Mouse (Mus musculus): Measurements from ENCODE around the gene Rab11fip5. TPM values are rescaled to one million over a fixed set of nuclear protein-coding genes. Genes with fewer than 3 reads are reported as not detected.

The Rab11fip5 gene
- polyA plus RNA-seq, 1 experiment from 2014 or later = 15.0 TPM

- DNase-seq = no peak
These were observed 43.2 kb downstream of the Rab11fip5 start for GRCm38 (mm10) chr6:85331221-85331735.

DNA sequence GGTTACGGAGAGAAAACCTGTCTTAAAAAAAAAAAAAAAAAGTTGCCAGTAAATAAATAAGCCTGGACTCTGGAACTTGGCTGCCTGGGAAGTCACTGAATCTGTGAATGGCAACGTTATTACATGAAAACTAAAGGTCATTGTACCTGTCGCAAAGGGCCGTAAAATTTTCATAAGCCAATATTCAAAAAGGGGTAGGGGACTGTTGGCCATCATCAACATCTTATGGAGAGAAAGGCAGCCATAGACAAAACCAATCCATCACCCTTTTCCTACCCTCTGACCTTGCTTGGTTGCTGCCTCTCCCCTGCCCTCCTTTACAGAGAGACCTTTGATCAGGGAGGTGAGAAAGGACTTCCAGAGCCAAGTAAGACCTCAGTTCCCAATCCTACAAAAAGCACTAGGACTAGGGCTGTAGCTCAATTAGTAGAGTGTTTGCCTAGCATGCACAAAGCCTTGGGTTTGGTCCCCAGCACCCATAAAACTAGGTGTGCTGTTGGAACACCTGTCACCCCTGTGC, 44.7 kb downstream of the Rab11fip5 start:
- Histone ChIP-seq H3K27me3 (ENCODE audit: control insufficient read depth, insufficient read depth, low read length) (no peaks in the 10 kb centered on the region), H3K36me3 (ENCODE audit: control insufficient read depth, insufficient read depth, low read length) (no peaks in the 10 kb centered on the region), H3K4me2 (ENCODE audit: low read length) (no peak overlapping the region), H3K9ac (replicated peaks; ENCODE audit: low read length) (no peak overlapping the region), H3K27ac (replicated peaks; ENCODE audit: low read depth, low read length) (no peak overlapping the region), H3K4me3 (replicated peaks; ENCODE audit: low read depth, low read length) (no peak overlapping the region), H3K4me1 (ENCODE audit: control insufficient read depth, insufficient read depth, low read length) (peaks cover 7% of the 10 kb centered on the region; the same call in 1 of the 2 replicates), H3K9me3 (ENCODE audit: control insufficient read depth, low read length) (no peaks in the 10 kb centered on the region)
- DNase-seq = no peak
- no peak for ATAC-seq (ENCODE audit: low FRiP score, low TSS enrichment)
- 87% methylated on average over 4 of the region's 4 CpGs for WGBS

More at GRCm38 (mm10) chr6:85331221-85331735, 43.2 kb downstream of the Rab11fip5 start:
- H3K9me3 ChIP-seq (ENCODE audit: control insufficient read depth, low read length) = no peaks in the 10 kb centered on the region
- H3K36me3 ChIP-seq (ENCODE audit: control insufficient read depth, insufficient read depth, low read length) = no peaks in the 10 kb centered on the region
- no peak overlapping the region for H3K4me3 ChIP-seq (replicated peaks; ENCODE audit: low read depth, low read length)
- H3K27me3 ChIP-seq (ENCODE audit: control insufficient read depth, insufficient read depth, low read length) = no peaks in the 10 kb centered on the region; the same call in 1 of the 2 replicates
- H3K4me2 ChIP-seq (ENCODE audit: low read length) = peak overlapping the region; percentile 99; the same call in 1 of the 2 replicates
- ATAC-seq (ENCODE audit: low FRiP score, low TSS enrichment) = no peak
- no peak overlapping the region for H3K9ac ChIP-seq (replicated peaks; ENCODE audit: low read length)
- H3K4me1 ChIP-seq (ENCODE audit: control insufficient read depth, insufficient read depth, low read length) = peaks cover 7% of the 10 kb centered on the region; the same call in 1 of the 2 replicates
- no peak overlapping the region for H3K27ac ChIP-seq (replicated peaks; ENCODE audit: low read depth, low read length)
- 53% methylated on average over 6 of the region's 6 CpGs for WGBS

DNA sequence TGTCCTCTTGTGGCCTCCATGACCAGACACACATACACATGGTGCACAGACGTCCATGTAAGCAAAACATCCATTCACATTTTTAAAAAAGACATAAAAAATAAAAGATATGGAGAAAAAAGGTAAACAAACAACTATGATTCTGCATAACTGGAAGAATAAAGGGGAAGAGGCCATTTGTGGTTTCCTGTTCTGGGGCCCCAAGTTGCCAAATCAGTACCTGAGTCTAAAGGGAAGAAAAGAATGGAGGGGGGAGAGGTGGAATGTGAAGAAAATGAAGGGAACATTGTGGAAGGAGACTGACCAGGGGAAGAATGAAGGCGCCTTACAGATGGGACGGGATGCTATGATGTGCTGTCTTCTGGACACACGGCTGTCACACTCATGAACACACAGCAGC, 47.9 kb downstream of the Rab11fip5 start:
- H3K9ac ChIP-seq (replicated peaks; ENCODE audit: low read length) = no peak overlapping the region
- H3K4me1 ChIP-seq (ENCODE audit: control insufficient read depth, insufficient read depth, low read length) = no peaks in the 10 kb centered on the region
- no peaks in the 10 kb centered on the region for H3K9me3 ChIP-seq (ENCODE audit: control insufficient read depth, low read length)
- no peak overlapping the region for H3K4me2 ChIP-seq (ENCODE audit: low read length)
- no peak for ATAC-seq (ENCODE audit: low FRiP score, low TSS enrichment)
- 86% methylated on average over 4 of the region's 4 CpGs for WGBS
- H3K4me3 ChIP-seq (replicated peaks; ENCODE audit: low read depth, low read length) = no peak overlapping the region
- DNase-seq = no peak
- no peaks in the 10 kb centered on the region for H3K36me3 ChIP-seq (ENCODE audit: control insufficient read depth, insufficient read depth, low read length)
- no peaks in the 10 kb centered on the region for H3K27me3 ChIP-seq (ENCODE audit: control insufficient read depth, insufficient read depth, low read length)
- H3K27ac ChIP-seq (replicated peaks; ENCODE audit: low read depth, low read length) = no peak overlapping the region

DNA sequence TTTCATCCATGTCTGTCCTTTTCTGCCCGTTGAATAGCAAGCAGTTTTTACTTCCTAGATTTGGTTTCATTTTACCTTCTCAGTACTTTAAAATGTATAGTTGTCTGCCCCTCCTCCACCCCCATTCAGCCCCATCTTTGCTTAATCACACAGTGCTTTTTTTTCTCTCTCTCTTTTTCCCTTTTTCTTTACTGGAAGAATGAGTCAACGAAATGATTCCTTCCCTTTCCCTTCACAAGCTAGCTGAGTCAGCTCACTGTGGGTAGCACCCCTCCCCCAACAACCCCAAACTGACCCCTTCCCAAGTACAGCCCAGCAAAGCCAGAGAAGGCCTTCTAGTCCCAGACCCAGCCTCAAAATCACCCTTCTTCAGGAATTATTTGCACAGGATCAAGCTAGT, 49.3 kb downstream of the Rab11fip5 start:
- WGBS = 62% methylated on average over 2 of the region's 2 CpGs
- ATAC-seq (ENCODE audit: low FRiP score, low TSS enrichment) = no peak

DNA sequence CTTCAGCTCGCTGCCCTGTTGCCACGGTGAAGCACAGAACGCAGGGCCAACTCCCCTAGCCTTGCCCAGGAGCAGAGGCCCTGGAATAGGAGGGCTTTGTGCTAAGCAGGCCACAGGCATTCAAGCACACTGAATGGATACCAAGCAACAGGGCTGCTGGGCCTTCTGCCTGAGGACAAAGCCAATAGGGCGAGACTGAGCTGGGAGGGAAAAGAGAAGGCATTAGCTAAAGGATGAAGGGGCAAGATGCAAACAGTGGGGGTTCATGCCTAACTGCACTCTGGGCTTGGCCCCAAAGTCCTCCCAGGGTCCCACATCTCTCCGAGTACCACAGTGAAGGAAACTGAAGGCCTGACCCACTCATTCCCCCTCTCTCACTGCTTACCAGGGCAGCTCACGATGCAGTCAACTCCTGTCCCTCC, 54.0 kb downstream of the Rab11fip5 start:
- no peaks in the 10 kb centered on the region for H3K9me3 ChIP-seq (ENCODE audit: control insufficient read depth, low read length)
- H3K4me3 ChIP-seq (replicated peaks; ENCODE audit: low read depth, low read length) = no peak overlapping the region
- H3K4me2 ChIP-seq (ENCODE audit: low read length) = no peak overlapping the region
- no peaks in the 10 kb centered on the region for H3K4me1 ChIP-seq (ENCODE audit: control insufficient read depth, insufficient read depth, low read length)
- no peaks in the 10 kb centered on the region for H3K36me3 ChIP-seq (ENCODE audit: control insufficient read depth, insufficient read depth, low read length)
- 13% methylated on average over 6 of the region's 6 CpGs for WGBS
- peak overlapping the region; percentile 57 for H3K27ac ChIP-seq (replicated peaks; ENCODE audit: low read depth, low read length)
- H3K9ac ChIP-seq (replicated peaks; ENCODE audit: low read length) = no peak overlapping the region
- no peaks in the 10 kb centered on the region for H3K27me3 ChIP-seq (ENCODE audit: control insufficient read depth, insufficient read depth, low read length)
- ATAC-seq (ENCODE audit: low FRiP score, low TSS enrichment) (peak; percentile 76), DNase-seq (peak; percentile 57)

More for the DNA sequence above, 49.3 kb downstream of the Rab11fip5 start:
- Histone ChIP-seq H3K4me2 (ENCODE audit: low read length) (no peak overlapping the region), H3K27me3 (ENCODE audit: control insufficient read depth, insufficient read depth, low read length) (no peaks in the 10 kb centered on the region), H3K27ac (replicated peaks; ENCODE audit: low read depth, low read length) (no peak overlapping the region), H3K4me1 (ENCODE audit: control insufficient read depth, insufficient read depth, low read length) (no peaks in the 10 kb centered on the region), H3K36me3 (ENCODE audit: control insufficient read depth, insufficient read depth, low read length) (no peaks in the 10 kb centered on the region), H3K4me3 (replicated peaks; ENCODE audit: low read depth, low read length) (no peak overlapping the region), H3K9me3 (ENCODE audit: control insufficient read depth, low read length) (no peaks in the 10 kb centered on the region), H3K9ac (replicated peaks; ENCODE audit: low read length) (no peak overlapping the region)
- no peak for DNase-seq

DNA sequence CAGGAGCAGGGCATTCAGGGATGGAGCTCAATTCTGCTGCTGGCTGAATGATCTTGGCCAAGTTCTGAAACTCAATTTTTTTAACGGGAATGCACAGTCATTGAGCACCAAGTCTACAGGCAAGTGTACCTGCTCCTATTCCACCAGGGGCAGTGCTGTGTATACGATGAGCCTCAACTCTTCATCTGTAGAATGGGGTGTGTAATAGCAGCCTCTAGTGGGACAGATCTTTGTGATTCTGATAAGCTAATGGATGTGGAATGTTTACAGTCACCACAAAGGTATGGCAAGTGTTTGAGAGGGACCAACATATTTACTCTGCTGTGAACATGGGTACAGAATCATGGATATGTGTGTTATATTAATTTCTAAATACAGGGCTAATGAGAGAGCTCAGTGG, 58.2 kb downstream of the Rab11fip5 start:
- no peaks in the 10 kb centered on the region for H3K4me1 ChIP-seq (ENCODE audit: control insufficient read depth, insufficient read depth, low read length)
- no peaks in the 10 kb centered on the region for H3K9me3 ChIP-seq (ENCODE audit: control insufficient read depth, low read length)
- no peak for ATAC-seq (ENCODE audit: low FRiP score, low TSS enrichment)
- no peak overlapping the region for H3K9ac ChIP-seq (replicated peaks; ENCODE audit: low read length)
- 88% methylated on average over 2 of the region's 2 CpGs for WGBS
- no peaks in the 10 kb centered on the region for H3K36me3 ChIP-seq (ENCODE audit: control insufficient read depth, insufficient read depth, low read length)
- H3K4me2 ChIP-seq (ENCODE audit: low read length) = no peak overlapping the region
- DNase-seq = no peak
- no peak overlapping the region for H3K27ac ChIP-seq (replicated peaks; ENCODE audit: low read depth, low read length)
- no peak overlapping the region for H3K4me3 ChIP-seq (replicated peaks; ENCODE audit: low read depth, low read length)
- H3K27me3 ChIP-seq (ENCODE audit: control insufficient read depth, insufficient read depth, low read length) = no peaks in the 10 kb centered on the region

GRCm38 (mm10) chr6:85314064-85314798, 60.2 kb downstream of the Rab11fip5 start:
- 55% methylated on average over 9 of the region's 9 CpGs for WGBS
- no peak overlapping the region for H3K9ac ChIP-seq (replicated peaks; ENCODE audit: low read length)

DNA sequence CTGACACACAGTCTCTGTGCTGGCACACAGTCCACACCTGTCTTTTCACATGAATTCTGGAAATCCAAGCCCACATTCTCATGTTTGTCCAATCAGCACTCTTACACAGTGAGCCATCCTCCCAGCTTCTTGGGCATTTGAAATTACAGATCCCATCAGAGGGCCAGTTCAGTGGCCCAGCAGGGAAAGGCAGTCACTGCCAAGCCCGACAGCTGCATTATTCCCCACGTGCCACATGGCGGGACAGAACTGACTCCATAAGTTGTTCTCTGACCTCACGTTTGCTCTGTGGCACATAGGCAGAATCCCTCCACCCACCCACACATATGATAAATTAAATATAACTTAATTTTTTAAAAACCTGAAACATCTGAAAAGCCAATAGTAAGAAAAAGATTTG, 66.5 kb downstream of the Rab11fip5 start:
- ATAC-seq (ENCODE audit: low FRiP score, low TSS enrichment) (no peak), DNase-seq (no peak)
- Histone ChIP-seq H3K9ac (replicated peaks; ENCODE audit: low read length) (no peak overlapping the region), H3K4me1 (ENCODE audit: control insufficient read depth, insufficient read depth, low read length) (no peaks in the 10 kb centered on the region), H3K27me3 (ENCODE audit: control insufficient read depth, insufficient read depth, low read length) (no peaks in the 10 kb centered on the region), H3K27ac (replicated peaks; ENCODE audit: low read depth, low read length) (no peak overlapping the region), H3K9me3 (ENCODE audit: control insufficient read depth, low read length) (no peaks in the 10 kb centered on the region), H3K36me3 (ENCODE audit: control insufficient read depth, insufficient read depth, low read length) (no peaks in the 10 kb centered on the region), H3K4me2 (ENCODE audit: low read length) (no peak overlapping the region), H3K4me3 (replicated peaks; ENCODE audit: low read depth, low read length) (no peak overlapping the region)
- 80% methylated on average over 4 of the region's 4 CpGs for WGBS

More at GRCm38 (mm10) chr6:85314064-85314798, 60.2 kb downstream of the Rab11fip5 start:
- no peaks in the 10 kb centered on the region for H3K4me1 ChIP-seq (ENCODE audit: control insufficient read depth, insufficient read depth, low read length)
- no peak overlapping the region for H3K4me3 ChIP-seq (replicated peaks; ENCODE audit: low read depth, low read length)
- DNase-seq (no peak), ATAC-seq (ENCODE audit: low FRiP score, low TSS enrichment) (no peak)
- no peak overlapping the region for H3K4me2 ChIP-seq (ENCODE audit: low read length)
- H3K27me3 ChIP-seq (ENCODE audit: control insufficient read depth, insufficient read depth, low read length) = no peaks in the 10 kb centered on the region
- no peaks in the 10 kb centered on the region for H3K9me3 ChIP-seq (ENCODE audit: control insufficient read depth, low read length)
- H3K27ac ChIP-seq (replicated peaks; ENCODE audit: low read depth, low read length) = no peak overlapping the region
- H3K36me3 ChIP-seq (ENCODE audit: control insufficient read depth, insufficient read depth, low read length) = no peaks in the 10 kb centered on the region

DNA sequence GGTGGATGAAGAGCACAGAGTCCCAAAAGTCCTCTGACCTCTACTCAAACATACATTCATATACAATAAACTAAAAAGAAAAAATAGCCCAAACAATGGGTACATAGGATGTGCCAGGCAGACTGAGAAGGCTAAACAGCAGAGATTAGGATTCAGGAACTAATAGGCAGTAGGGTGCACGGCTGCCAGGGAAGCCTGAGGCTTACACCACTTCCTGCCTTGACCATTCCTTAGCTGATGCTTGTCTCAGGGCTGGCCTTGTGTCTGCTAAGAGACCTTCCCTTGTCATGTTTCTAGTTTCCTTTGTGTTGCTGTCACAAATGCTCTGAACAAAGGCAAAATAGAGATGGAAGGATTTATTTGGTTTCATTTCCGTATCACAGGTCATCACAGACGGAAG, 68.1 kb downstream of the Rab11fip5 start:
- Histone ChIP-seq H3K4me1 (ENCODE audit: control insufficient read depth, insufficient read depth, low read length) (no peaks in the 10 kb centered on the region), H3K27me3 (ENCODE audit: control insufficient read depth, insufficient read depth, low read length) (no peaks in the 10 kb centered on the region), H3K4me3 (replicated peaks; ENCODE audit: low read depth, low read length) (no peak overlapping the region), H3K36me3 (ENCODE audit: control insufficient read depth, insufficient read depth, low read length) (no peaks in the 10 kb centered on the region), H3K27ac (replicated peaks; ENCODE audit: low read depth, low read length) (no peak overlapping the region), H3K9me3 (ENCODE audit: control insufficient read depth, low read length) (no peaks in the 10 kb centered on the region), H3K9ac (replicated peaks; ENCODE audit: low read length) (no peak overlapping the region), H3K4me2 (ENCODE audit: low read length) (no peak overlapping the region)
- no peak for ATAC-seq (ENCODE audit: low FRiP score, low TSS enrichment)
- DNase-seq = no peak
- 88% methylated on average over 3 of the region's 3 CpGs for WGBS
